Mouse (Mus musculus): Measurements from ENCODE around the gene Ralgapb. TPM values are rescaled to one million over a fixed set of nuclear protein-coding genes. Genes with fewer than 3 reads are reported as not detected.

Ralgapb gene
- polyA plus RNA-seq, 1 experiment from 2014 or later, result 20.3 TPM

GRCm38 (mm10) chr2:158539433-158540305 is 130.0 kb downstream of the Ralgapb start:
- DNase-seq (ENCODE audit: low spot score), result no peak
- H3K4me2 ChIP-seq (ENCODE audit: low read length), result peak overlapping the region; percentile 32
- H3K27ac ChIP-seq (ENCODE audit: low read depth), result no peak overlapping the region
- no peaks in the 10 kb centered on the region for H3K9me3 ChIP-seq (ENCODE audit: control insufficient read depth, low read length)
- 54% methylated on average over 24 of the region's 24 CpGs for WGBS
- no peak for ATAC-seq (replicated peaks; ENCODE audit: low FRiP score, low TSS enrichment, low read depth)
- H3K4me3 ChIP-seq (ENCODE audit: low read depth, low read length), result no peak overlapping the region
- H3K9ac ChIP-seq (ENCODE audit: low read length), result no peak overlapping the region
- H3K27me3 ChIP-seq (replicated peaks; ENCODE audit: control insufficient read depth, insufficient read depth, low read length), result no peaks in the 10 kb centered on the region
- no peaks in the 10 kb centered on the region for H3K4me1 ChIP-seq (replicated peaks; ENCODE audit: control insufficient read depth, insufficient read depth, low read length)
- H3K36me3 ChIP-seq (ENCODE audit: control insufficient read depth, insufficient read depth, low read length), result no peaks in the 10 kb centered on the region

GRCm38 (mm10) chr2:158541286-158541685 is 131.6 kb downstream of the Ralgapb start:
- no peaks in the 10 kb centered on the region for H3K4me1 ChIP-seq (replicated peaks; ENCODE audit: control insufficient read depth, insufficient read depth, low read length)
- H3K9ac ChIP-seq (ENCODE audit: low read length), result no peak overlapping the region
- ATAC-seq (replicated peaks; ENCODE audit: low FRiP score, low TSS enrichment, low read depth) (no peak), DNase-seq (ENCODE audit: low spot score) (no peak)
- H3K9me3 ChIP-seq (ENCODE audit: control insufficient read depth, low read length), result no peaks in the 10 kb centered on the region
- H3K36me3 ChIP-seq (ENCODE audit: control insufficient read depth, insufficient read depth, low read length), result no peaks in the 10 kb centered on the region
- no peak overlapping the region for H3K4me2 ChIP-seq (ENCODE audit: low read length)
- no peaks in the 10 kb centered on the region for H3K27me3 ChIP-seq (replicated peaks; ENCODE audit: control insufficient read depth, insufficient read depth, low read length)
- no peak overlapping the region for H3K4me3 ChIP-seq (ENCODE audit: low read depth, low read length)
- no peak overlapping the region for H3K27ac ChIP-seq (ENCODE audit: low read depth)
- 35% methylated on average over 4 of the region's 4 CpGs for WGBS

DNA sequence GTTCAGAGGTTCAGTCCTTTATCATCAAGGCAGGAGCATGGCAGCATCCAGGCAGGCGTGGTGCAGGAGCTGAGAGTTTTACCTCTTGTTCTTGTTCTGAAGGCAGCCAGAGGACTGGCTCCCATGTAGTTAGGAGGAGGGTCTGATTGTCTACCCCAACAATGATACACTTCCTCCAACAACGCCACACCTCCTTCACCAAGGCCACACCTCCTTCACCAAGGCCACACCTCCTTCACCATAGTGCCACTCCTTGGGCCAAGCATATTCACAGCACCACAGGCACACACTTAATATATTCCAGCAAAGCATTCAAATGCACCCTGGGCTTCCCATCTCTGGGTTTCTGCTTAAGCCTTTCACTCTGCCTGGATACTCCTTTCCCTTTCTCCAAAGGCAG is 135.6 kb downstream of the Ralgapb start:
- Histone ChIP-seq H3K9ac (ENCODE audit: low read length) (no peak overlapping the region), H3K27me3 (replicated peaks; ENCODE audit: control insufficient read depth, insufficient read depth, low read length) (0 out of 2 replicates have a peak, but pooled peaks cover 2% of the 10 kb centered on the region), H3K4me1 (replicated peaks; ENCODE audit: control insufficient read depth, insufficient read depth, low read length) (no peaks in the 10 kb centered on the region), H3K4me2 (ENCODE audit: low read length) (no peak overlapping the region), H3K9me3 (ENCODE audit: control insufficient read depth, low read length) (no peaks in the 10 kb centered on the region), H3K36me3 (ENCODE audit: control insufficient read depth, insufficient read depth, low read length) (no peaks in the 10 kb centered on the region), H3K4me3 (ENCODE audit: low read depth, low read length) (no peak overlapping the region), H3K27ac (ENCODE audit: low read depth) (no peak overlapping the region)
- DNase-seq (ENCODE audit: low spot score) (no peak), ATAC-seq (replicated peaks; ENCODE audit: low FRiP score, low TSS enrichment, low read depth) (no peak)
- 58% methylated on average over 2 of the region's 2 CpGs for WGBS

- H3K27ac ChIP-seq (ENCODE audit: low read depth), result no peak overlapping the region
- no peak overlapping the region for H3K4me3 ChIP-seq (ENCODE audit: low read depth, low read length)
- no peak overlapping the region for H3K9ac ChIP-seq (ENCODE audit: low read length)
- DNase-seq (ENCODE audit: low spot score), result peak; percentile 90
- H3K4me2 ChIP-seq (ENCODE audit: low read length), result peak overlapping the region; percentile 5; the same call in 1 of the 2 replicates
- H3K27me3 ChIP-seq (replicated peaks; ENCODE audit: control insufficient read depth, insufficient read depth, low read length), result 0 out of 2 replicates have a peak, but pooled peaks cover 2% of the 10 kb centered on the region
- H3K9me3 ChIP-seq (ENCODE audit: control insufficient read depth, low read length), result no peaks in the 10 kb centered on the region
- no peak; the same call in 1 of the 2 replicates for ATAC-seq (replicated peaks; ENCODE audit: low FRiP score, low TSS enrichment, low read depth)
- H3K36me3 ChIP-seq (ENCODE audit: control insufficient read depth, insufficient read depth, low read length), result no peaks in the 10 kb centered on the region
- WGBS, result 6% methylated on average over 17 of the region's 17 CpGs
- no peaks in the 10 kb centered on the region for H3K4me1 ChIP-seq (replicated peaks; ENCODE audit: control insufficient read depth, insufficient read depth, low read length)
Observed at GRCm38 (mm10) chr2:158546751-158547150, 137.1 kb downstream of the Ralgapb start.

Other genes with a start within 250 kb of the Ralgapb start
- gene D630003M21Rik, start 180.6 kb upstream of the Ralgapb start, polyA plus RNA-seq (2014; fragmentation: Nextera tagmentation; extraction: Ambion mirVana), result 1.5 and 1.8 TPM in 2 replicates
- gene Bpi, start 151.8 kb upstream of the Ralgapb start, polyA plus RNA-seq (2014; fragmentation: Nextera tagmentation; extraction: Ambion mirVana), result not detected in 2 replicates
- gene Lbp, start 103.4 kb upstream of the Ralgapb start, polyA plus RNA-seq (2014; fragmentation: Nextera tagmentation; extraction: Ambion mirVana), result 4.4 and 5.1 TPM in 2 replicates
- gene Snhg11, start 34.2 kb upstream of the Ralgapb start, polyA plus RNA-seq (2014; fragmentation: Nextera tagmentation; extraction: Ambion mirVana), result 5.5 and 6.1 TPM in 2 replicates
- not detected in 2 replicates for gene Adig, start 92.8 kb downstream of the Ralgapb start, polyA plus RNA-seq (2014; fragmentation: Nextera tagmentation; extraction: Ambion mirVana)
- 0.11 and 0.15 TPM in 2 replicates for gene Arhgap40, start 102.9 kb downstream of the Ralgapb start, polyA plus RNA-seq (2014; fragmentation: Nextera tagmentation; extraction: Ambion mirVana)
- gene Slc32a1, start 200.9 kb downstream of the Ralgapb start, polyA plus RNA-seq (2014; fragmentation: Nextera tagmentation; extraction: Ambion mirVana), result not detected in 2 replicates
- 12.7 and 13.0 TPM in 2 replicates for gene Actr5, start 215.0 kb downstream of the Ralgapb start, polyA plus RNA-seq (2014; fragmentation: Nextera tagmentation; extraction: Ambion mirVana)

All from intestine, embryonic 14.5 days (tissue).